Mouse (Mus musculus) MEL (cell line): ENCODE measurements around the gene Spata2. TPM values are rescaled to one million over a fixed set of nuclear protein-coding genes. Genes with fewer than 3 reads are reported as not detected.

Experiments
- DNase-seq: peaks from one replicate; pipeline ENCODE4 v3.0.0; 2011; ENCODE audit warnings: low read depth, low spot score
- H3K27ac ChIP-seq: 2 replicates; pipeline ENCODE4 v1.5.1; 2012; ENCODE audit warnings: low read depth, mild to moderate bottlenecking, control low read depth, low read length, moderate library complexity; ENCODE audit not compliant: control insufficient read depth
- H3K27me3 ChIP-seq, 2 experiments: fragments of 150-350 bp in 1 of 2; sonication (generic) in 1 of 2; 2 replicates each; pipeline ENCODE4 v1.6.1; 2012; ENCODE audit warnings: low read length in 2 of 2, mild to moderate bottlenecking in 2 of 2, improper control_type of control experiment in 1 of 2, moderate library complexity in 1 of 2; ENCODE audit not compliant: insufficient read depth in 2 of 2, control insufficient read depth in 1 of 2
- H3K36me3 ChIP-seq, 2 experiments: 2 replicates each; pipeline ENCODE4 v1.6.1; 2012 to 2014; ENCODE audit warnings: low read length in 2 of 2, improper control_type of control experiment in 1 of 2, inconsistent platforms in 1 of 2, mild to moderate bottlenecking in 1 of 2; ENCODE audit not compliant: insufficient read depth in 2 of 2, control insufficient read depth in 1 of 2
- H3K4me1 ChIP-seq, 2 experiments: fragments of 150-350 bp in 1 of 2; sonication (generic) in 1 of 2; 2 replicates each; pipeline ENCODE4 v1.6.1; 2012; ENCODE audit warnings: low read length in 2 of 2, improper control_type of control experiment in 1 of 2, mild to moderate bottlenecking in 1 of 2; ENCODE audit not compliant: insufficient read depth in 2 of 2, control insufficient read depth in 1 of 2
- H3K4me3 ChIP-seq, 2 experiments: fragments of 150-350 bp in 1 of 2; sonication (generic) in 1 of 2; 2 replicates each; pipeline ENCODE4 v1.5.1; 2012; ENCODE audit warnings: low read depth in 2 of 2, low read length in 2 of 2, mild to moderate bottlenecking in 2 of 2, moderate library complexity in 2 of 2, control low read depth in 1 of 2, improper control_type of control experiment in 1 of 2; ENCODE audit not compliant: control insufficient read depth in 1 of 2, insufficient read depth in 1 of 2
- H3K79me2 ChIP-seq: 2 replicates; pipeline ENCODE4 v1.6.1; 2012; ENCODE audit warnings: mild to moderate bottlenecking, low read length, moderate library complexity; ENCODE audit not compliant: control insufficient read depth, poor library complexity, insufficient read depth
- H3K9ac ChIP-seq: 2 replicates; pipeline ENCODE4 v1.6.1; 2012; ENCODE audit warnings: low read depth, mild to moderate bottlenecking, control low read depth, low read length, moderate library complexity; ENCODE audit not compliant: control insufficient read depth, poor library complexity, severe bottlenecking
- H3K9me3 ChIP-seq: fragments of 150-350 bp; sonication (generic); replicated peaks from 2 replicates; pipeline ENCODE4 v1.6.1; 2012; ENCODE audit warnings: mild to moderate bottlenecking, low read length, improper control_type of control experiment, moderate library complexity; ENCODE audit not compliant: insufficient read depth
- BHLHE40 ChIP-seq: IDR thresholded peaks from 2 replicates; pipeline ENCODE4 v1.6.1; 2012; ENCODE audit warnings: low read depth, mild to moderate bottlenecking, inconsistent platforms, low read length, improper control_type of control experiment, borderline replicate concordance
- CHD2 ChIP-seq: IDR thresholded peaks from 2 replicates; pipeline ENCODE4 v1.6.1; 2011; ENCODE audit warnings: low read length, improper control_type of control experiment
- CTCF ChIP-seq, 3 experiments: IDR thresholded peaks in 2 of 3; conservative IDR thresholded peaks in 1 of 3; 2 replicates each; pipeline ENCODE4 v1.5.1; 2011 to 2012; ENCODE audit warnings: low read length in 3 of 3, low read depth in 2 of 3, mild to moderate bottlenecking in 2 of 3, improper control_type of control experiment in 1 of 3, inconsistent platforms in 1 of 3, mixed read lengths in 1 of 3, moderate library complexity in 1 of 3; ENCODE audit not compliant: control insufficient read depth in 1 of 3, insufficient read depth in 1 of 3, poor library complexity in 1 of 3, severe bottlenecking in 1 of 3
- E2F4 ChIP-seq: IDR thresholded peaks from 2 replicates; pipeline ENCODE4 v1.6.1; 2011; ENCODE audit warnings: low read depth, low read length, improper control_type of control experiment, borderline replicate concordance
- ELF1 ChIP-seq: IDR thresholded peaks from 2 replicates; pipeline ENCODE4 v1.6.1; 2014; ENCODE audit warnings: low read depth, mild to moderate bottlenecking, inconsistent platforms, low read length, improper control_type of control experiment, moderate library complexity
- ETS1 ChIP-seq: IDR thresholded peaks from 2 replicates; pipeline ENCODE4 v1.6.1; 2012; ENCODE audit warnings: low read depth, mild to moderate bottlenecking, inconsistent platforms, low read length, improper control_type of control experiment, moderate library complexity
- GABPA ChIP-seq: IDR thresholded peaks from 2 replicates; pipeline ENCODE4 v1.6.1; 2012; ENCODE audit warnings: low read depth, mild to moderate bottlenecking, inconsistent platforms, low read length, improper control_type of control experiment, moderate library complexity
- GATA1 ChIP-seq: IDR thresholded peaks from 2 replicates; pipeline ENCODE4 v1.6.1; 2011; ENCODE audit warnings: low read depth, low read length, improper control_type of control experiment
- HCFC1 ChIP-seq: IDR thresholded peaks from 2 replicates; pipeline ENCODE4 v1.6.1; 2012; ENCODE audit warnings: low read depth, mild to moderate bottlenecking, inconsistent platforms, low read length, improper control_type of control experiment, moderate library complexity
- JUND ChIP-seq: IDR thresholded peaks from 2 replicates; pipeline ENCODE4 v1.6.1; 2011; ENCODE audit warnings: low read depth, mild to moderate bottlenecking, improper control_type of control experiment, low read length
- KAT2A ChIP-seq: conservative IDR thresholded peaks from 2 replicates; pipeline ENCODE4 v1.6.1; 2012; ENCODE audit warnings: low read depth, low read length, improper control_type of control experiment, inconsistent platforms
- MAFK ChIP-seq: IDR thresholded peaks from 2 replicates; pipeline ENCODE4 v1.6.1; 2011; ENCODE audit warnings: low read depth, mild to moderate bottlenecking, low read length, improper control_type of control experiment, borderline replicate concordance
- MAZ ChIP-seq: IDR thresholded peaks from 2 replicates; pipeline ENCODE4 v1.6.1; 2012; ENCODE audit warnings: low read depth, mild to moderate bottlenecking, inconsistent platforms, low read length, improper control_type of control experiment
- MXI1 ChIP-seq: IDR thresholded peaks from 2 replicates; pipeline ENCODE4 v1.6.1; 2011; ENCODE audit warnings: mild to moderate bottlenecking, low read depth, low read length, improper control_type of control experiment
- MYB ChIP-seq: IDR thresholded peaks from 2 replicates; pipeline ENCODE4 v1.6.1; 2011; ENCODE audit warnings: mild to moderate bottlenecking, low read depth, low read length, improper control_type of control experiment
- MYC ChIP-seq: IDR thresholded peaks from 2 replicates; pipeline ENCODE4 v1.6.1; 2011; ENCODE audit warnings: low read depth, mild to moderate bottlenecking, low read length, improper control_type of control experiment, moderate library complexity
- NELFE ChIP-seq: IDR thresholded peaks from 2 replicates; pipeline ENCODE4 v1.6.1; 2011; ENCODE audit warnings: low read depth, low read length, improper control_type of control experiment
- NRF1 ChIP-seq: IDR thresholded peaks from 2 replicates; pipeline ENCODE4 v1.6.1; 2014; ENCODE audit warnings: low read depth, mild to moderate bottlenecking, inconsistent platforms, low read length, improper control_type of control experiment, moderate library complexity; ENCODE audit not compliant: poor library complexity, insufficient read depth, severe bottlenecking
- POLR2A ChIP-seq, 2 experiments: IDR thresholded peaks; 2 replicates each; pipeline ENCODE4 v1.6.1; 2011 to 2012; ENCODE audit warnings: low read length in 2 of 2, mild to moderate bottlenecking in 2 of 2, control low read depth in 1 of 2, improper control_type of control experiment in 1 of 2, low read depth in 1 of 2, moderate library complexity in 1 of 2; ENCODE audit not compliant: control insufficient read depth in 1 of 2, insufficient read depth in 1 of 2, poor library complexity in 1 of 2
- RAD21 ChIP-seq: IDR thresholded peaks from 2 replicates; pipeline ENCODE4 v1.6.1; 2011; ENCODE audit warnings: mild to moderate bottlenecking, low read depth, low read length, improper control_type of control experiment
- RCOR1 ChIP-seq: IDR thresholded peaks from 2 replicates; pipeline ENCODE4 v1.6.1; 2012; ENCODE audit warnings: low read depth, mild to moderate bottlenecking, inconsistent platforms, low read length, improper control_type of control experiment
- SIN3A ChIP-seq: IDR thresholded peaks from 2 replicates; pipeline ENCODE4 v1.6.1; 2012; ENCODE audit warnings: low read length, improper control_type of control experiment, inconsistent platforms
- TAL1 ChIP-seq: IDR thresholded peaks from 2 replicates; pipeline ENCODE4 v1.6.1; 2012; ENCODE audit warnings: mild to moderate bottlenecking, inconsistent platforms, low read length, moderate library complexity, mixed read lengths
- TCF12 ChIP-seq: IDR thresholded peaks from 2 replicates; pipeline ENCODE4 v1.6.1; 2014; ENCODE audit warnings: low read depth, mild to moderate bottlenecking, inconsistent platforms, low read length, improper control_type of control experiment, moderate library complexity
- UBTF ChIP-seq: IDR thresholded peaks from 2 replicates; pipeline ENCODE4 v1.6.1; 2012; ENCODE audit warnings: low read depth, mild to moderate bottlenecking, inconsistent platforms, low read length, improper control_type of control experiment, moderate library complexity, borderline replicate concordance; ENCODE audit not compliant: insufficient read depth
- ZC3H11A ChIP-seq: IDR thresholded peaks from 2 replicates; pipeline ENCODE4 v1.6.1; 2012; ENCODE audit warnings: low read depth, mild to moderate bottlenecking, inconsistent platforms, low read length, improper control_type of control experiment
- ZKSCAN1 ChIP-seq: IDR thresholded peaks from 2 replicates; pipeline ENCODE4 v1.6.1; 2012; ENCODE audit warnings: low read depth, mild to moderate bottlenecking, inconsistent platforms, low read length, improper control_type of control experiment, moderate library complexity
- ZMIZ1 ChIP-seq: IDR thresholded peaks from 2 replicates; pipeline ENCODE4 v1.6.1; 2012; ENCODE audit warnings: low read depth, mild to moderate bottlenecking, inconsistent platforms, low read length, improper control_type of control experiment, moderate library complexity
- ZNF384 ChIP-seq: IDR thresholded peaks from 2 replicates; pipeline ENCODE4 v1.6.1; 2012; ENCODE audit warnings: low read depth, mild to moderate bottlenecking, inconsistent platforms, low read length, improper control_type of control experiment
- polyA plus RNA-seq, 2 experiments: library from polyadenylated mRNA; stranded (reverse) in 1 of 2; unstranded in 1 of 2; fragments of >175 nt in 1 of 2; fragments of >200 nt in 1 of 2; gene quantifications; 2 replicates each; pipeline versions ENCODE4 v1.2.1 to v1.2.4; 2012; ENCODE audit warnings: low replicate concordance in 2 of 2, low read depth in 1 of 2; ENCODE audit not compliant: insufficient read length in 2 of 2, insufficient read depth in 1 of 2, missing spikeins in 1 of 2
- total RNA-seq: library from RNA; depleted of rRNA; stranded (reverse); fragments of 300-350 nt; gene quantifications from 2 replicates; pipeline ENCODE4 v1.2.3, GENCODE M21; 2012

Spata2 gene
- total and polyA plus RNA-seq, 3 experiments: 9.4 to 33.5 TPM; not detected in 1

DNA sequence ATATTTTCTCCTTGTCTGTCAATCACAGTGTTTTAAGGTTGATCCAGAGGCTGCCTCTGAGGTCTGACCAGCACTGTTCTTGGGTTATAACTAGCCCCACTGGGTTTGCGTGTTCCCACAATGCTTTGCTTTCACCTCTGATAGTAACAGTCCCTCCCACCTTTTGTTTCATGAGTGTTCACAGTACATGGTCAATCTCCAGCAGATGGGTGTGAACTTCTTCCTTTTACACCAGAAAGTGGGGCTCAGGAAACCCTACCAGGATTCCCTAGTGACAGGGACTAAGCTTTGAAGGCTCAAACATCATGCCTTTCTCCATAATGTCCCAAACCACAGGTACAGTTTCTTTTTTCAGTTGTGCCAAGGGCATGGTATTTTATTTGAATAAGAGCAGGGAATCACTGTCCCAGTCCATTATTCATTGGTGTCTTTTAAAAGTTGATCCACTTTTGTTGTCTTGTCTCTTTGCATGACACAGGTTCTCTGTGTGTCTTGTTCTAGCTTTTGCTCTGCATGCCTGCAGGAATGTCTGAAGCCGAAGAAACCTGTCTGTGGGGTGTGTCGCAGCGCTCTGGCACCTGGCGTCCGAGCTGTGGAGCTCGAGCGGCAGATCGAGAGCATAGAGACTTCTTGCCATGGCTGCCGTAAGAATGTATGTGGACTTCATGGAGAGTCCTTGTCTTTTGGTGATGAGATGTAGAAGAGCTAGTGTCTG is 14.0 kb upstream of the Spata2 start:
- TF ChIP-seq ETS1 (no peak), NRF1 (no peak), UBTF (no peak), ELF1 (no peak), HCFC1 (no peak), JUND (no peak), CHD2 (no peak), POLR2A (IDR thresholded peaks at IDR 0.05; ENCODE audit: control insufficient read depth in 1 of 2, insufficient read depth in 1 of 2, low read depth in 1 of 2, low read length in 2 of 2, poor library complexity in 1 of 2) (no peak), MYB (no peak), NELFE (no peak), E2F4 (no peak), CTCF (IDR thresholded peaks at IDR 0.05 in 2 of 3, conservative IDR thresholded peaks at IDR 0.05 in 1 of 3; ENCODE audit: control insufficient read depth in 1 of 3, insufficient read depth in 1 of 3, low read depth in 2 of 3, low read length in 3 of 3, poor library complexity in 1 of 3, severe bottlenecking in 1 of 3) (no peak)
- H3K4me1 ChIP-seq: peaks cover 18 to 34% of the 10 kb centered on the region in 2 experiments

GRCm38 (mm10) chr2:167505127-167505526 is 12.4 kb upstream of the Spata2 start:
- Histone ChIP-seq H3K27ac (peak overlapping the region; percentile 51), H3K9me3 (no peaks in the 10 kb centered on the region), H3K27me3 (no peaks in the 10 kb centered on the region), H3K4me3 (peak overlapping the region in 1 of 2 experiments; percentile 14; a peak in 2 of 4 replicates), H3K4me1 (peaks cover 16 to 27% of the 10 kb centered on the region in 2 experiments), H3K79me2 (peaks cover 20% of the 10 kb centered on the region), H3K9ac (no peak overlapping the region), H3K36me3 (peaks cover 13 to 19% of the 10 kb centered on the region in 2 experiments)
- peak; percentile 72 for DNase-seq
- TF ChIP-seq KAT2A (no peak), TCF12 (peak; percentile 50), GABPA (no peak), SIN3A (peak; percentile 29; the same call in 1 of the 2 replicates), MXI1 (no peak), GATA1 (peak; percentile 19; the same call in 1 of the 2 replicates), MAZ (no peak), JUND (no peak), HCFC1 (no peak), NELFE (no peak), BHLHE40 (no peak), CHD2 (no peak), ETS1 (peak; percentile 63), MAFK (no peak), ZC3H11A (no peak), RAD21 (no peak), UBTF (no peak), CTCF (IDR thresholded peaks at IDR 0.05 in 2 of 3, conservative IDR thresholded peaks at IDR 0.05 in 1 of 3; ENCODE audit: control insufficient read depth in 1 of 3, insufficient read depth in 1 of 3, low read depth in 2 of 3, low read length in 3 of 3, poor library complexity in 1 of 3, severe bottlenecking in 1 of 3) (no peak), RCOR1 (peak; percentile 47; the same call in 1 of the 2 replicates), ZKSCAN1 (no peak), MYB (0 out of 2 replicates have a peak, but pooled peaks have one; percentile 26), MYC (no peak), TAL1 (peak; percentile 67), ZNF384 (no peak), ZMIZ1 (no peak), ELF1 (peak; percentile 59; the same call in 1 of the 2 replicates)

More for the DNA sequence above, 14.0 kb upstream of the Spata2 start:
- H3K4me3 ChIP-seq: no peak overlapping the region
- H3K27me3 ChIP-seq: no peaks in the 10 kb centered on the region
- no peak for DNase-seq
- no peak overlapping the region for H3K9ac ChIP-seq
- H3K36me3 ChIP-seq: peaks cover 19 to 25% of the 10 kb centered on the region in 2 experiments
- no peaks in the 10 kb centered on the region for H3K9me3 ChIP-seq
- no peak overlapping the region for H3K27ac ChIP-seq
- peaks cover 20% of the 10 kb centered on the region for H3K79me2 ChIP-seq
